Mouse (Mus musculus) lung, embryonic 14.5 days (tissue): ENCODE measurements around the gene Olfr1371. TPM values are rescaled to one million over a fixed set of nuclear protein-coding genes. Genes with fewer than 3 reads are reported as not detected.
A peak's percentile ranks its signal among the peaks of the same experiment; 100 is the strongest.
"Not testable (repeated sequence)": the region's sequence is repeated elsewhere in the genome, so short reads cannot be mapped to it uniquely, and the experiment has no call there.

ENCODE experiments used
- ATAC-seq: fragments of 200-750 bp; cut with Nextera tagmentation; 2 replicates; pipeline ENCODE4 v1.8.0; 2017; ENCODE audit warnings: mild to moderate bottlenecking, moderate TSS enrichment, moderate library complexity; ENCODE audit not compliant: insufficient read depth
- DNase-seq: peaks from one replicate; pipeline ENCODE4 v3.0.0-alpha.2; 2015
- H3K27ac ChIP-seq: fragments of 300-500 bp; sonication (generic); 2 replicates; pipeline ENCODE4 v1.5.1; 2014; ENCODE audit warnings: low read depth, mild to moderate bottlenecking, moderate library complexity
- H3K27me3 ChIP-seq: fragments of 300-500 bp; sonication (generic); 2 replicates; pipeline ENCODE4 v1.6.1; 2014; ENCODE audit warnings: low read length, control low read depth; ENCODE audit not compliant: insufficient read depth
- H3K36me3 ChIP-seq: fragments of 300-500 bp; sonication (generic); 2 replicates; pipeline ENCODE4 v1.6.1; 2014; ENCODE audit warnings: control low read depth; ENCODE audit not compliant: insufficient read depth
- H3K4me1 ChIP-seq: fragments of 300-500 bp; sonication (generic); 2 replicates; pipeline ENCODE4 v1.6.1; 2014; ENCODE audit warnings: antibody characterized with exemption, control low read depth; ENCODE audit not compliant: insufficient read depth
- H3K4me2 ChIP-seq: fragments of 300-500 bp; sonication (generic); 2 replicates; pipeline ENCODE4 v1.6.1; 2014; ENCODE audit warnings: mild to moderate bottlenecking
- H3K4me3 ChIP-seq: fragments of 300-500 bp; sonication (generic); 2 replicates; pipeline ENCODE4 v1.5.1; 2014; ENCODE audit warnings: low read depth, low read length
- H3K9ac ChIP-seq: fragments of 300-500 bp; sonication (generic); 2 replicates; pipeline ENCODE4 v1.6.1; 2014
- H3K9me3 ChIP-seq: fragments of 300-500 bp; sonication (generic); 2 replicates; pipeline ENCODE4 v1.6.1; 2016; ENCODE audit warnings: low read depth, low read length, control low read depth
- CTCF ChIP-seq: IDR thresholded peaks from 2 replicates; pipeline ENCODE4 v1.5.1; 2016; ENCODE audit warnings: antibody characterized with exemption, low read depth
- WGBS: fragments of 180-500 bp; shearing (Covaris S2); extraction: QIAGEN DNeasy Blood & Tissue Kit; methylation state at CpG from one replicate; pipeline ENCODE4 v1.1.7; 2014; 5-methylcytosine and 5-hydroxymethylcytosine counted together
- polyA plus RNA-seq: library from polyadenylated mRNA; unstranded; fragments of >200 nt; fragmentation: Nextera tagmentation; extraction: Ambion mirVana; gene quantifications from 2 replicates; pipeline ENCODE4 v1.2.1, GENCODE M21; 2014

Olfr1371 gene
- polyA plus RNA-seq, 1 experiment from 2014 or later = not detected

DNA sequence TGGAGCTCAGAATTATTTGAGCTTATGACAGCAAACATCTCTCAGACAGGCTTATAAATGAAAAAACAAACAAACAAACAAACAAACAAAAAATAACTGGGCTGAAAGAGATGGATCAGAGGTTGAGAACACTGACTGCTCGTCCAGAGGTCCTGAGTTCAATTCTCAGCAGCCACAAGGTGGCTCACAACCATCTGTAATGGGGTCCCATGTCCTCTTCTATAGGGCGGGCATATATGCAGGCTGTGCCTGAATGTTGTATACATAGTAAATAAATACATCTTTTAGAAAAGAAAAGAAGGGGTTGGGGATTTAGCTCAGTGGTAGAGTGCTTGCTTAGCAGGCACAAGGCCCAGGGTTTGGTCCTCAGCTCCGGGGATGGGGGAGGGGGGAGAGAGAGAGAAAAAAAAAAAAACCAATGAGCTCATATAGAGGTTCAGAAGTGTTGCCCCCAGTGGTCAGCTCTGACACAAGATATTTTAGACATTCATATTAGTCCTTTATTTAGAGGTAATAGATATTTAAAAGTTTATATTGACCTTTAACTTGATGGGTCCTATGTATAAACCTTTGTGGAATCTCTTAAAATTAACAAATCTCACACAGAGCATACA, 12.3 kb upstream of the Olfr1371 start:
- ATAC-seq (no peak), DNase-seq (no peak)
- H3K4me2 ChIP-seq = no peak overlapping the region
- H3K9ac ChIP-seq = no peak overlapping the region
- no peaks in the 10 kb centered on the region for H3K9me3 ChIP-seq
- H3K36me3 ChIP-seq = no peaks in the 10 kb centered on the region
- H3K4me3 ChIP-seq = no peak overlapping the region
- H3K4me1 ChIP-seq = no peaks in the 10 kb centered on the region
- no peaks in the 10 kb centered on the region for H3K27me3 ChIP-seq
- no peak overlapping the region for H3K27ac ChIP-seq
- no peak for TF ChIP-seq CTCF
- 39% methylated on average over 3 of the region's 3 CpGs for WGBS

DNA sequence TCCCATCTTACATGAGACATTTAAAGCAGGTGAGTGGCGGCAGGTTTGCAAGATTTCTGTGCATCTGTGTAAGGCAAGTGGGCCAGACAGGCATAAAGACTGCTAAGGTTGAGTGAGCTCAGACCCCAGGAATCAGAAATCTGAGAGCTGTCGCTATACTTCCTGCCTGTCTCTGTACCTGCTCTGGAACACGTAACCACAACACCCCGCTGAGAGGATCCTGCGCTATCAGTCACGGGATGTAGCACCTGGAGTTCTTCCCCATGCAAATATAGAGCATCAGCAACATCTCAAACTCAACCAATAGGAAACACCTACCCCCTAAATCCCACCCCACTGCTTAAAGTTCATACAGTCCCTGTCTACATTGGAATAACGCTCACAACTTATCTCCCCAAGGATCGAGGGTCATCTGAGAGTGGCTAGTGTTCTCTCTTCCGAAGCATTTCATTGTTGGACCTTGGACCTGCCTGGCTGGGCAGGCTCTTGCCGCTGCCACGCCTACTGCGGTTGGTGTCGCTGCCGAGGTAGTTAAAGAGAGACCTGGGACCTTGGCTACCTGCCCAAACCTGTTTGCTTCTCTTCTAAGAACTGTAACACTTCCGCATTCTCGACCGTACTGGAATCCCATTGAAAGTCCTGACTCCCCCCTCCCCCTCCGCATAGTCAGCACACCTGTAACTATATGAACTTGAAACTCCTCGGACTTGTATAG, 10.3 kb upstream of the Olfr1371 start:
- DNase-seq = peak; percentile 87
- H3K4me1 ChIP-seq = 0 out of 2 replicates have a peak, but pooled peaks cover 3% of the 10 kb centered on the region
- peak overlapping the region; percentile 50 for H3K4me2 ChIP-seq
- H3K9me3 ChIP-seq = no peaks in the 10 kb centered on the region
- 11% methylated on average over 19 of the region's 19 CpGs for WGBS
- H3K9ac ChIP-seq = no peak overlapping the region
- no peaks in the 10 kb centered on the region for H3K36me3 ChIP-seq
- H3K4me3 ChIP-seq = 0 out of 2 replicates have a peak overlapping the region, but pooled peaks have one; percentile 8
- no peaks in the 10 kb centered on the region for H3K27me3 ChIP-seq
- no peak for TF ChIP-seq CTCF
- ATAC-seq = peak; percentile 62; the same call in 1 of the 2 replicates
- H3K27ac ChIP-seq = peak overlapping the region; percentile 37

DNA sequence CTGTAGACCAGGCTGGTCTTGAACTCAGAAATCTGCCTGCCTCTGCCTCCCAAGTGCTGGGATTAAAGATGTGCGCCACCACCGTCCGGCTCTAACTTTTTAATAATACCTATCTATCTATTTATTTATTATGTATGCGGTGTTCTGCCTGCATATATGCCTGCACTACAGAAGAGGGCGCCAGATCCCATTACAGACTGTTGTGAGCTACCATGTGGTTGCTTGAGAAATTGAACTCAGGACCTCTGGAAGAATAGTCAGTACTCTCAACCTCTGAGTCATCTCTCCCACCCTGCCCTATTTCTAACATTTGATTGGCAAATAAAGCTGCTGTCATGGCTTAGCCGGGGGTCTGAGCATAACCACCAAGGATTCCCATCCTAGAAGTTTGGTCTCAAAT, 9.1 kb upstream of the Olfr1371 start:
- DNase-seq (no peak), ATAC-seq (no peak)
- Histone ChIP-seq H3K4me1 (0 out of 2 replicates have a peak, but pooled peaks cover 3% of the 10 kb centered on the region), H3K4me3 (no peak overlapping the region), H3K27ac (no peak overlapping the region), H3K27me3 (no peaks in the 10 kb centered on the region), H3K4me2 (no peak overlapping the region), H3K9me3 (no peaks in the 10 kb centered on the region), H3K36me3 (no peaks in the 10 kb centered on the region), H3K9ac (no peak overlapping the region)
- peak; percentile 39 for TF ChIP-seq CTCF
- 69% methylated on average over 6 of the region's 6 CpGs for WGBS

- H3K4me3 ChIP-seq, H3K4me2 ChIP-seq, H3K27me3 ChIP-seq, ATAC-seq, H3K4me1 ChIP-seq, DNase-seq, H3K27ac ChIP-seq, H3K9ac ChIP-seq, H3K36me3 ChIP-seq, H3K9me3 ChIP-seq: not testable (repeated sequence)
- WGBS = 90% methylated on average over 6 of the region's 6 CpGs
Observed at GRCm38 (mm10) chr11:52221921-52222320, 8.1 kb upstream of the Olfr1371 start.

DNA sequence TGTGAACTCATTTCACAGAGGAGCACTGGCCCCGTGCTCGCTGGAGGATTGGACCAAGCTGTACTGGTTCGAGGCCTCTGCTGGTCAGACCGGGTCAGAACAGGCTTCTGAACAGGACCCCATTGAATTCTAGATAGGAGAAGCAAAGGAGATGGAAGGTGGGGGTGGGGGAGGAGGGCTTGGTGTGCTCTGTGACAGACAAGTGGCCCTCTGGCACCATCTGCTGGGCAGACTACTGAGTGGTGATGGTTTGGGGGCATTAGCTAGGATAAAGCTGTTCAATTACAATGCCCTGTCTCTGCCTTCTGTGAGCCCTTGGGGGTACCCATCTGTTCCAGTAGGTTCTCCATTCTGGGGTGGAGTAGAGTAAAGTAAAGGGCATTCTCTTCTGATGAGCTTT, 6.5 kb upstream of the Olfr1371 start:
- peak; percentile 38; the same call in 1 of the 2 replicates for ATAC-seq
- 0 out of 2 replicates have a peak, but pooled peaks cover 3% of the 10 kb centered on the region for H3K4me1 ChIP-seq
- 3% methylated on average over 4 of the region's 4 CpGs for WGBS

GRCm38 (mm10) chr11:52196496-52197023, 17.2 kb downstream of the Olfr1371 start:
- not testable (repeated sequence) for H3K4me3 ChIP-seq, DNase-seq, H3K9ac ChIP-seq, H3K4me2 ChIP-seq, H3K4me1 ChIP-seq, H3K36me3 ChIP-seq, H3K27ac ChIP-seq, H3K9me3 ChIP-seq, H3K27me3 ChIP-seq, ATAC-seq
- WGBS = 86% methylated on average over 8 of the region's 8 CpGs

More for the DNA sequence above, 6.5 kb upstream of the Olfr1371 start:
- H3K27me3 ChIP-seq = no peaks in the 10 kb centered on the region
- no peak overlapping the region for H3K9ac ChIP-seq
- no peak overlapping the region for H3K4me3 ChIP-seq
- no peaks in the 10 kb centered on the region for H3K9me3 ChIP-seq
- peak; percentile 85 for DNase-seq
- peak overlapping the region; percentile 27; the same call in 1 of the 2 replicates for H3K4me2 ChIP-seq
- no peaks in the 10 kb centered on the region for H3K36me3 ChIP-seq
- no peak overlapping the region for H3K27ac ChIP-seq
- peak; percentile 83 for TF ChIP-seq CTCF

- not testable (repeated sequence) for H3K27me3 ChIP-seq, H3K9ac ChIP-seq, DNase-seq, H3K4me2 ChIP-seq, H3K27ac ChIP-seq, H3K4me1 ChIP-seq, H3K4me3 ChIP-seq, H3K9me3 ChIP-seq, H3K36me3 ChIP-seq, ATAC-seq
- 84% methylated on average over 4 of the region's 4 CpGs for WGBS
Observed at GRCm38 (mm10) chr11:52180651-52181050, 33.1 kb downstream of the Olfr1371 start.
